Mouse (Mus musculus) right cerebral cortex, postnatal 10 days (tissue): Measurements from ENCODE around the gene Cacnb3.

ENCODE experiments used
- DNase-seq, 2 experiments: peaks; one replicate each; pipeline ENCODE4 v3.0.0; 2021; ENCODE audit warnings: low spot score in 2 of 2

The Cacnb3 gene

GRCm38 (mm10) chr15:98609331-98610130 is 21.1 kb upstream of the Cacnb3 start, which contains the start of gene Adcy6:
TSS of gene Adcy6 (minus strand) at chr15:98610076.
- peak; percentile 89 to 90 for DNase-seq

- DNase-seq: no peak
These were observed 20.5 kb upstream of the Cacnb3 start for GRCm38 (mm10) chr15:98610131-98610633.

- no peak for DNase-seq
These were observed 18.4 kb upstream of the Cacnb3 start for GRCm38 (mm10) chr15:98612229-98612628.

DNA sequence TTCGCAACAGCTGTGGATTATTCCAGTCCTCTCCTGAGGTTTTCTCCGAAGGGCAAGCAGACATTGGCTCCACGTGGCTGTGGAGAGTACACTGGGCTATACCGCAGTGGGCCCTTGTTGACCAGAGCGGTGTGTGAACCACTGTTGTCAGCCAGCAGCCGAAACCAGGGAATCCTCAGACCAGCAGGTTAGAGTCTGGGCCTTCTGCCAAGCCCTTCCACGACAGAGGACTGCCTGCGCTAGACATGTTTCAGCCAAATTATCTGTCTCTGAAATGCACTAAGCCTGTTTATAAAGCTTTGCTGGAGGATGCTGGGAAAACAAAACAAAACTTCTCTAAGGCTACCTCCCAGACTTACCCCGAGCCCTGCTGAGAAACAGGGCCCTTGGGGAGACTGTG is 16.1 kb upstream of the Cacnb3 start:
- DNase-seq: no peak

GRCm38 (mm10) chr15:98614971-98615370 is 15.7 kb upstream of the Cacnb3 start:
- no peak for DNase-seq

- no peak for DNase-seq
These were observed 14.9 kb upstream of the Cacnb3 start for GRCm38 (mm10) chr15:98615751-98616150.

- no peak for DNase-seq
These were observed 14.1 kb upstream of the Cacnb3 start for GRCm38 (mm10) chr15:98616362-98617175.

DNA sequence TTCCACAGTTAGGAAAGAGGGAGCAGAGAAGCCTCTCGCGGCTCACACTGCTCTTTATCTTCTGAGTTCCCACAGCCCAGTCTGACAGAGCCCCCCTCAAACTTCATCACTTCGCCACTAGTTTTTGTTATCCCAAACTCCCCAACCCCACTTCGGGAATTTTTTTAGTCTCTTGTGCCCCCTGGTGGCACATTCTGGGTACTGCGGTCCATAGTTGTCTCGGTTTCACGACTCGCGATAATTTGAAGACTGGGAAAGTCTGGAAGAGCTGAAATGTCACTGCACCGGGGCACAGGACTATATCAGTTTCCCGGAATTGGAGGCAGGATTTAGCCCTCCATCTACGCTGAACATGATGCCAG is 13.5 kb upstream of the Cacnb3 start:
- DNase-seq: peak in 1 of 2 experiments; percentile 84

DNA sequence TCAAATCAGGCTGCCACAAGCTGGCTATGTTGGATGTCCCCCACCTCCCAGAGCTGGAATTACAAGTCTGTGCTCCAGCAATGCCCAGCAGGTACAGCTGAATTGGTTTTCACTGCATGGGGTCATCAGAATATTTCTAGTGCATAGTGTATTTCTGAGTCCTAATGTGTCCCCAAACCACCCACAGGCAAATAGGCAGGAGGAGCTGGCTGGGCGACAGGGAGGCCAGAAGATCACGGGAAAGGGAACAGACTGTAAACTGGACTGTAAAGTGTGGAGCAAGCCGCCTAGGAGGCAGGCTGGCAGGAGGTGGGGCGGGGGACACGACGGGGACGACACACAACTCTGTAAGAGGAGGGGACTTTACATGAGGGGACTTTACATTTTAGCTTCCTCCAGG is 8.4 kb upstream of the Cacnb3 start:
- no peak for DNase-seq

GRCm38 (mm10) chr15:98622721-98623120 is 7.9 kb upstream of the Cacnb3 start:
- DNase-seq: no peak

DNA sequence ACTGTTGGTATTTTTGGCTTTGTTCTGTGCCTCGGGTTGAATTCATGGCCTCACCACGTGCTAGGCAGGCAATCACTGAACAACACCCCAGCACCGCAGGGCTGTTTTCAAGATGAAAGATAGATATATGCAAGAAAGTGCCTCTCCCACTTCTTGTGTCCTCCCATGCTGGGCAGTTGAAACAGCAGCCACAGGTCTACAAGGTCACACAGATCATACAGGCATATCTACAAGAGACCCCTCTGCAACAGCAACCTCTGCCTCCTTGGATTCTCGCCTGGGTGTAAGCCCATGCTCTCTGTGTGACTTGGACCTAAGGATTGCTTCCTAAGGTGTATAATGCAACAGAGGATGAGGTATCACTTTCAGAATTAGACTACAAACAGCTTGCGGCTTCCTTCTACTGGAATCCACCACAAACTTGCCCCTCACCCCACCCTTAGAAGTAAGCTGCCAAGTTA is 7.2 kb upstream of the Cacnb3 start:
- DNase-seq: no peak

DNA sequence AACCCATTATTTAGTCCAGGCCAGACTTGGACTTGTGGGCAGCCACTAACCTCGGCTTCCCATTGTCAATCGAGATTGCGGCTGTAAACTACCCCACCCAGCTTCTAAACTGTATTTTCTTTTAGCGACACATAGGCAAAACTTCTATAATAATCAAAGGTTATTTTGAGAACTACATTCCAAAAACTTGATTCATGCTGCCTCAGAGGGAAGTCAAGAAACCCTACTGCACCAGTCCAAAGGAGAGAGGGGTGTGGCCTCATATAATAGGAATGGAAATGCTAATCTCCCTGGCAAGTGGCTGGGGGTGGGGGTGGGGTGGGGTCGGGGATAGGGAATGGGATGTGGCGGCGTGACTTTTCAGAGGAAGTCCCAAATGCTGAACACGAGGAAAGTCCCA is 4.6 kb upstream of the Cacnb3 start:
- no peak for DNase-seq

DNA sequence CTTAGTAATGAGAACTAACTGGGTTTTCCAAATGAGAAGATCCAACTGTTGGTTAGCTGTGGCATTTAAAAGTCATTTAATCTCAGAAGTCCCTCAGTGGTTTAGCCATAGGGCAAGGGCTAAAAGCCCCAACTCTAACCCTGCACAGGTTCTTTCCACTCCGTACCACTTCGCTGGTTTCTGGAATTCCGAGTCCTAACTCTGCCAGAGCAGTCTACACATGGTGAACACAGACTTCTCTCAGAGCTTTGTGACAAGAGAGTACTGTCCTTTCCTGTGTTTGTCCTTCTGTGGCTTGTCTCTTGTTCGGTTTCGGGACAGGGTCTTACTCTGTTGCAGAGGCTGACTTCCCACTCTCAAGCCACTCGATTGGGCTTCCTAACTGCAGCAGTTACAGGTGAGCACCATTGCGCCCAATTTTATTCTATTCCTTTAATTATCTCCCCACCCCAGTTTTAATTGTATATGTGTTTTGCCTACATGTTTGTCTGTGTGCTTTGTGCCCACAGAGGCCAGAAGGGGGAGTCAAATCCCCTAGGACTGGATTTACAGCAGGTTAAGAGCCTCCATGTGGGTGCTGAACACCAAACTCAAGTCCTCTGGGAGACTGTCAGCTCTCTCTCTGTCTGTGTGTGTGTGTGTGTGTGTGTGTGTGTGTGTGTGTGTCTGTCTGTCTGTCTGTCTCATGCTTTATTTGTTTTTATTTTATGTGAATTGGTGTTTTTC is 4.0 kb upstream of the Cacnb3 start:
- DNase-seq: no peak

GRCm38 (mm10) chr15:98628589-98629254 is 1.9 kb upstream of the Cacnb3 start:
- DNase-seq: peak in 1 of 2 experiments; percentile 53

DNA sequence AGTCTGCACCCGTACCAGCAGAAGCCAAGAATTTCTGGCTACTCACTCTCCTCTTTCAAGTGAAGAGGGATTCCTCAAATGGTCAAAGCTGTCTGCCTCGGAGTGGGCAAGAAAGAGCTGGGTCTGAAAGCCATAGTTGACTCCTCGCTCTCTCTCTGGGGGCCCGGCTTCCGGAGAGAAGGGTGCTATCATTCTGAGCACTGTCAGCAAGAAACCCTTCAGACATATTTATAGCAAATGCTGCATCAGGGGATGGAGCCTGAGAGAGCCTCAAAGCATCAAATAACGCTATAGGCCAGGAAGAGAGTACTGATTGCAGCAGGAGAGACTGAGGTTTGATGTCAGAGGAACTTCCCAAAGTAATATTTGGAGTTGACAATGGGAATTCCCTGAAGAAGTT is 1.2 kb upstream of the Cacnb3 start:
- no peak for DNase-seq

DNA sequence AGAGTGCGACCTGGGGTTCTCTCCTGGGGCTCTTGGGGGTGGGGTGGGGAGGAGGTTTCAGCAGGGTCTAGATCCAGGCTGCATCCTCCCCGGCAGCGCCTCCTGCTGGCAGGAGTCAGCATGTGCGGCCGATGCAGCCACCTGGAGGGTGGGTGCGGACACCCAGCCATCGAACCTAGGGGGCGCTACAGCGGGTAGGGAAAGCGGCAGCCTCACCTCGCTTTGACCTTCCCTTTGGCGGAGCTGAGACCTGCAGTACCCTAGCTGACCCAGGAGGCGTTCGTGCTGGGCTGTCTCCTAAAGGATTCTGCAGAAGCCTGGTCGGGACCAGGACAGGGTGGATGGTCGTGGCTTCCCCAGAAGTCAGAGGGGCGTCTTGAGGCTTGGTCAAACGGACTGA is 853 bp downstream of the Cacnb3 start:
- DNase-seq: peak in 1 of 2 experiments; percentile 76

DNA sequence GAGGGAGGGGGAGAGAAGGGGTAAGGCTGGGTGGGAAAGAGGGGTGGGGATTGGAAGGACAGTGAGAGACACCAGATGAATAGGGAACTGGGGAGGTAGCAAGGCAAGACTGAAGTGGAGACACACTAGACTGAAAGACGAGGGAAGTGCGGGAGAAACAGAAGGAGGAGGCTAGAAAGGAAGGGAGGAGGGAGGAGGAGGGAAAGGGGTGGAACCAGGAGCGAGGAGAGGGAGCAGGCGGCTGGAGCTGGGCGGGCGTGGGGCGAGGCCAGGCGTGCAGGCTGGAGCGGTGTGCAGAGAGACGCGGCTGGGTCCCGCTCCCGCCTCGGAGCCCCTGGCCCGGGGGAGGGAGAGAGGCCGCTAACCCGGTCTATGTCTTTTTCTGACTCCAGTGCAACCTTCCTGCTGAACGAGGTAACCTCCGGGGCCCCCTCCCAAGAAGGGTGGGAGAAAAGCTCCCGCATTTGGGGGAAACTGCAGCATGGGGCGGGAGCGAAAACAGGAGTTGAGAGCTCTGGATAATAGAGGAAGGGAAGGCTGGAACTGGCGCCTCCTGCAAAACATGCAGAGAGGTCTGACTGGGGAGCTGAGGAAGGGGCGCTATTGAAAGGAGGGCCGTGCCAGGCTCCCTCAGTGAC is 1.6 kb downstream of the Cacnb3 start:
- peak; percentile 78 to 84 for DNase-seq

DNA sequence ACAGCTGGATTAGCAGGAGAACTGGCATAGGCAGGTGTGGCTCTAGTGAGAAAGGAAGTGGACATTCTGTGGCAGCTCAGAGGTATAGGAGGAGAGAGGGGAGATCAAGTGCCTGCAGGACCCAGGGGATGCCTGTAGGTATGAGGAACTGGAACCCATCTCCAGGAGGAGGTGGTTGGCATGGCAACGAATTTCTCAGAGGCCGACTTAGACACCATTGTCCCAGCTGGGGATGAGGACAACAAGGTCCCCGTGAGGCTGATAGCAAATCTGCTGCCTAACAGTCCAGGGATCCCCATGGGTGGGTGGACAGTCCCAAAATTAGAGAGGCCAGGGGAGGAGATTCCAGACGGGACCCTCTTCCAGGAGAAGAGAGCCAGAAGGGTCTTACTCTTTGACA is 2.3 kb downstream of the Cacnb3 start:
- DNase-seq: no peak

- DNase-seq: no peak
These were observed 3.3 kb downstream of the Cacnb3 start for GRCm38 (mm10) chr15:98633822-98634470.

DNA sequence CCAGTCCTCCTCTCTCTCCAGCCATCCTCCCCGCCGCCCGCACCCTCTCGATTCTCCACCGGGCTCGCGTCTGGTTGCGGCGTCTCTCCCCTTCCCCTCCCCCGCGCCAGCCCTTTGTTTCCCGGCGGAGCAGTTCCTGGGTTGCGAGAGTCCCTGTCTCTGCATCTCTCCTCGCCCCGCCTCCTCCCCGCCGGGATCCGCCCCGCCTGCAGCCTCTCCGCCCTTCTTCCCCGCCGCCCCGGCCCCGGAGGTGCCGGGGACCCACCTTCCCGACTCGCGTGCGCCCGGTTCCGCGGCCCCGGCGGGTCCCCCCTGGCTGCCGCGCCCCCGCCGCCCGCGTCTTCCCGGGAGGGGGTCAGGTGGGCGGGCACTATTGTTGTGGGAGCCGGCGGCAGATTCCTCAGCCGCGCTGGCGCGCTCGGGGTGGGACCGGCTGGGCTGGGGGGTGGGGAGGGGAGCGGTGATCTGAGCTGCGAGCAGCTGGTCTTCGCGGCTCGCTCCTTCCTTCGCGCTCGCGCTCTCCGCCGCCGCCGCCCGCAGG is 4.0 kb downstream of the Cacnb3 start:
- DNase-seq: peak; percentile 91
